Mouse (Mus musculus): ENCODE data around the gene Cacnb3.

DNA sequence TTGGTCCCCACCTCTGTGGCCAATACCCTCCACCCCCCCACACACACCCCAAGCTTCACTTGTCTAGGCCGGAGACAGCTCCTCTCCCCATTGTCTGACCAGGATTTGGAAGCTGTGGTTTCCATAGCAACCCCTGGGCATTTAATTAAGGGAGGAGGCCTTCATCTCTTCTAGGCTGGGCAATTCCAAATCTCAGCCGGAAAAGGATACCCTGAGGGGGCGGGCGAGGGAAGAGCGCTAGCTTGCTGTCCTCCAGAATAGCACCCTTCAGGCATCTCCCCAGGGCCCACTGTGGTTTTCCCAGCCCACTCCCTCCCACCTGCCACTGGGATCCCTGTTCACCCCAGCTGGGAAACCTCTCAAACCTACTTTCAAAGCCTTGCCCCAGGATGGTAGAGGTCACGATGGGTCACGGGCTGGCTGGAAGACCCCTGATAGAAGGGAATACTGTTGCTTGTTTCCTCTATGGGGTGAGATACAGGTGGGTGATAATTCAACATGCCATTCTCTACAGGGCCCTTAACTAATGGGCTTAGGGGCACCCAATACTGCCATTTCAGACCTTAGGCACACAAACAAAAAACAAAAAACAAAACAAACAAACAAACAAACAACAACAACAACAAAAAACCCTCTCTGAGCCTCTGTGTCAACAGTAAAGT, 61.0 kb downstream of the Cacnb3 start:
- TF ChIP-seq CTCF (IDR thresholded peaks at IDR 0.05) (no peak), EP300 (IDR thresholded peaks at IDR 0.05) (no peak)

All from lung, postnatal 0 days (tissue).